Mouse (Mus musculus): ENCODE results near the gene Pde4d.

Pde4d gene

GRCm38 (mm10) chr13:109318434-109318998 lies 868.8 kb downstream of the Pde4d start:
- no peak for DNase-seq

DNA sequence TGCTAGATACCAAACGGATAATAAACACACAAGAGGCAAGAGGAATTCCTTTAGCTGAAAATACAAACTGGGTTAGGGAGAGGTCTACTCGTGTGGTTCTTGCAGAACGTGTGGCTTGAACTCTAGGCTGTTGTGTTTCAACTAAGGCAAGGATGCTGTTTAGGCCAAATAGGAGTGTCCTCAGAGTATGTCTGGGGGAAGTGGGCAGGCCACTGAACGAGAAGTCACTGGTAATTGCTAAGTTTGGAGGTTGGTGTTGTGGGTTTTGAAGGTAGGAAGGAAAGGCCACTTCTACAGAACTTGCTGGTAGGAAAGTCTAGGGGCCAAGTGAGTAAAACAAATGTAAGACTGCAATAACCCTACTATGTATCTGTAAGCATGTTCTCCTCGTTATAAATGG lies 876.3 kb downstream of the Pde4d start:
- DNase-seq = no peak

- DNase-seq = no peak
Observed at GRCm38 (mm10) chr13:109331563-109331962, 881.8 kb downstream of the Pde4d start.

DNA sequence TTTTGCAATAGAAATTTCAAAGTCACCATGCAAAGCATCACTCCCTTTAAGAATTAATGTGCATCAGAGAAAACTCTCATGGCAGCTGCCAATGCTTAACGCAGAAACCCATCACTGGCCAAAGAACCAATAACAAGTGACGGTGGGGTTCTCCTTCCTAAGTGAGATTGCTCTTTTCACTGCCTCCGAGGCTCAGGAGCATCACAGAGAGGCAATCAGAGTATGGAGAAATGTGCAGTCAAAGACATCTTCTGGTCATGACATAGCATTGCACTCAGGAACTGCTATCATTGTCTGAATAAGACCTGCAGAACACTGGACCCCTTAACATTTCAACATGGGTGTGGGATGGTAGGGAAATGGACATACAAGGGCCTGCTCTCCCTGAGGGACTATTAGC lies 892.2 kb downstream of the Pde4d start:
- no peak for DNase-seq

- DNase-seq = no peak
Observed at GRCm38 (mm10) chr13:109342469-109342868, 892.7 kb downstream of the Pde4d start.

- DNase-seq = peak; percentile 72 to 82
Observed at GRCm38 (mm10) chr13:109343596-109343995, 893.8 kb downstream of the Pde4d start.

DNA sequence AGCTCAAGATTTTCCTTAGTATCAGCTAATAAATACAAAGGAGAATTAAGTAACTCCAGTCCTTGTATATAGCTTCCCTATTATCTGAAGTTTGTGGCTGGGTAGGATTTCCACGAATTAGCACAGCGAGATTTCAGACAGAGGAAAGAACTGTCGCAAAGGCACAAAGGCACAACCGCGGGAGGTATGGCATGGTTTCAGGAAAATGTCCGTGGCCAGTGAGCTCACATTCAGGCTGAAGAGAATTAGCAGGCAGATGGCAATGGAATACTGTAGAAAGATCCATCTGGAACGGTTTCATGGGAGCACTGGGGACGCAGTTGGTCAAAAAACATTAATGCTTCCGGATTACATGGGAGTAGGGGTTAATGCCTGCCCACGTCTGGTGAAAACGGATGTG lies 898.0 kb downstream of the Pde4d start:
- no peak for DNase-seq

DNA sequence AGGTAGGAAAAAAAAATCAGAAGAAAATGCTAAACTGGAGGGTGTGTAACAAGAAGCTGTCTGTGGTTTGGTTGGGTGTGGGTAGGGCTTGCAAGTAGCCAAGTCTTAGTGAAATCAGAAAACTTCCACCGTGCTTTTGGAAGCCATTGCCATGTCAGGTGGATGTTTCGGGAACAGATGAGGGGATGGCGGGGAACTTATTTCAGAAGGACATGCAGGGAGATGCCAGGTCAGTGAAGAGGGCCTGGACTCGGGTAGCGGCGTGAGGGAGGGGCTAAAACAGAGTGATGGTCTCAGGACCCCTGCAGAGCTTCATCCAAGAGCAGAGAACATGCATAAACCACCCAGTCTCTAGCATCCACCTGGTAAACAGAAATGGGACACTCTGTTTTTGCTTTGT lies 898.6 kb downstream of the Pde4d start:
- no peak for DNase-seq

GRCm38 (mm10) chr13:109350100-109350499 lies 900.4 kb downstream of the Pde4d start:
- no peak for DNase-seq

GRCm38 (mm10) chr13:109354017-109354416 lies 904.3 kb downstream of the Pde4d start:
- DNase-seq = no peak

- DNase-seq = no peak
Observed at GRCm38 (mm10) chr13:109356252-109356651, 906.5 kb downstream of the Pde4d start.

DNA sequence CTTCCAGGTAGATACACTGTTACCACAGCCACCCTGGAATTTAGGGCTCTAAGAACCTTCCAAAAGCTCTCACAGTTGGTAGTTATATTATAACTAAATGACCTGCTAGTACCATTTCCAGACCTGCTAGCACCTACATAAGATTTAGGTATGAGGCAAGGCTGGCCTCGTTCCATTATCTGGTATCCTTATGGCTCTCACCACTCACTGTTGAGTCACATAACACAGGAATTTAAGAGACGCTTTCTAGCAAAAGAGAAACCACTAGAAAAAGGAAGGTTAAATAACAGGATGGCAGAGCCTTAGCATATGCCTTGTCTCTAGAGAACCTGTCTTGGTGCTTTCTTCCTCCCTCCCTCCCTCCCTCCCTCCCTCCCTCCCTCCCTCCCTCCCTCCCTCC lies 910.2 kb downstream of the Pde4d start:
- no peak for DNase-seq

GRCm38 (mm10) chr13:109362340-109362739 lies 912.6 kb downstream of the Pde4d start:
- DNase-seq = no peak

- no peak for DNase-seq
Observed at GRCm38 (mm10) chr13:109374465-109374864, 924.7 kb downstream of the Pde4d start.

GRCm38 (mm10) chr13:109376681-109377080 lies 926.9 kb downstream of the Pde4d start:
- DNase-seq = no peak

GRCm38 (mm10) chr13:109380149-109380548 lies 930.4 kb downstream of the Pde4d start:
- no peak for DNase-seq

GRCm38 (mm10) chr13:109388626-109389220 lies 939.0 kb downstream of the Pde4d start:
- no peak for DNase-seq

- peak in 1 of 2 experiments; percentile 5 for DNase-seq
Observed at GRCm38 (mm10) chr13:109402396-109402795, 952.6 kb downstream of the Pde4d start.

DNA sequence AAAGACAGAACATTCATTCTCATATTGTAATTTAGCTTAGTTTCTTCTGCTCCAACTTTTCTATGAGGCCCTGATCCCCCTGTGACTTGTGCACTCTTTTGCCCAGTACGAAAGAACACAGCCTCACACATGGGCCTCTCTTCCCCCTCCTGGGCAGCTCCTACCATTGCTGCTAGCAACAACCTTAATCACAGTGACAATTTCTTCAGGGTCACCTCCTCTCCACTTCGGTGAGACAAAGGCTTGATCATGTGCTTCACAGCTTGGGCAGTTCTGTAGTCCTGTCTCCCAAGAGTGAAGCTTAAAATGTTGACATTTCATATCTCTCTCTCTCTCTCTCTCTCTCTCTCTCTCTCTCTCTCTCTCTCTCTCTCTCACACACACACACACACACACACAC lies 953.2 kb downstream of the Pde4d start:
- DNase-seq = no peak

- DNase-seq = no peak
Observed at GRCm38 (mm10) chr13:109406341-109406740, 956.6 kb downstream of the Pde4d start.

DNA sequence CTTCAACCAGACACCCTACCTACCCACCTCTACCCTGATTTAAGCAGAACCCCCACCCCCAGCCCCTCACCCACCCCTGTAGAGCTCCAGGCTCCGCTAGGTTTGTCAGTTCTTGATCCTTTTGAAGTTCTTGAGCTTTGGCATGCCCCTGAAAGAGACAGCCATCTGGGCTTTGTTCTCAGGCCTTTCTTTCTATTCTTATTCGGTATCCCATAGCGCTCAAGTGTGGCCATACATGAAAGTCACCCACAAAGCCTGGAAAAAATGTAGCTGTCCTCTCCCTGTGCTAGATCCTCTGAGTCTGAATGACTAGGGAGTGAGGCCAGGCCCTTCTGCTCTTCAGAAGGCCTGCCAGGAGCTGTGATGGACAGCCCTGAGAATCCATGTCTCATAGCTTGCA lies 957.6 kb downstream of the Pde4d start:
- no peak for DNase-seq

DNA sequence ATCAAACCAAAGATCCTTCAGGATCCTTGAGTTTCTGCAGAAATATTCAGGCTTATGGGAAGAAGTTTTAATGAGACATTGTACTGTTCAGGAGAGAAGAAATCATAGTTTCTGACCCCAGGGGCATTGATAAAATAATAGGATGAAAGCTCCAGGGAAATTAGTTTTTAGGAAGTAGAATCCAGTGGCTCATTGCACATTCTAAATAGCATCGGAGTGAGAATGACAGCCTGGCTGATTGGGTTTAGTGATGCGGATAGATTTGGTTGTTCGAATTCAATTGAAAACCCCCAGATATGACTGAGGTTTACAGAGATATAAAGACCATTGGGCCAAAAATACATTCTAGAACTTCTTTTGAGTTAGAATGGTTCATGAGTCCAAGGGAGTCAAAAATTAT lies 970.7 kb downstream of the Pde4d start:
- no peak for DNase-seq

- peak; percentile 53 to 65 for DNase-seq
Observed at GRCm38 (mm10) chr13:109424906-109425305, 975.2 kb downstream of the Pde4d start.

GRCm38 (mm10) chr13:109425548-109425947 lies 975.8 kb downstream of the Pde4d start:
- DNase-seq = no peak

- DNase-seq = no peak
Observed at GRCm38 (mm10) chr13:109426058-109426457, 976.3 kb downstream of the Pde4d start.
